Mouse (Mus musculus): Measurements from ENCODE around the gene Bcat1.
"Not testable (repeated sequence)": the region's sequence is repeated elsewhere in the genome, so short reads cannot be mapped to it uniquely, and the experiment has no call there.

Bcat1 gene

GRCm38 (mm10) chr6:145093038-145093622 is 17.1 kb upstream of the Bcat1 start:
- DNase-seq (ENCODE audit: low spot score): not testable (repeated sequence)

GRCm38 (mm10) chr6:145091998-145092397 is 16.0 kb upstream of the Bcat1 start:
- no peak for DNase-seq (ENCODE audit: low spot score)

- DNase-seq (ENCODE audit: low spot score): no peak
These were observed 14.9 kb upstream of the Bcat1 start for GRCm38 (mm10) chr6:145090928-145091327.

- DNase-seq (ENCODE audit: low spot score): no peak
These were observed 14.3 kb upstream of the Bcat1 start for GRCm38 (mm10) chr6:145090201-145090863.

GRCm38 (mm10) chr6:145089373-145089772 is 13.4 kb upstream of the Bcat1 start:
- DNase-seq (ENCODE audit: low spot score): no peak

- DNase-seq (ENCODE audit: low spot score): no peak
These were observed 12.6 kb upstream of the Bcat1 start for GRCm38 (mm10) chr6:145088451-145089113.

GRCm38 (mm10) chr6:145084343-145085117 is 8.5 kb upstream of the Bcat1 start:
- no peak for DNase-seq (ENCODE audit: low spot score)

GRCm38 (mm10) chr6:145081721-145082120 is 5.7 kb upstream of the Bcat1 start:
- DNase-seq (ENCODE audit: low spot score): no peak

- no peak for DNase-seq (ENCODE audit: low spot score)
These were observed 3.2 kb upstream of the Bcat1 start for GRCm38 (mm10) chr6:145079087-145079759.

GRCm38 (mm10) chr6:145076286-145076685 is 302 bp upstream of the Bcat1 start:
- DNase-seq (ENCODE audit: low spot score): peak; percentile 48

GRCm38 (mm10) chr6:145075088-145075547 is 866 bp downstream of the Bcat1 start:
- DNase-seq (ENCODE audit: low spot score): peak; percentile 77

GRCm38 (mm10) chr6:145074461-145074860 is 1.5 kb downstream of the Bcat1 start:
- DNase-seq (ENCODE audit: low spot score): no peak

GRCm38 (mm10) chr6:145069921-145070320 is 6.1 kb downstream of the Bcat1 start:
- no peak for DNase-seq (ENCODE audit: low spot score)

GRCm38 (mm10) chr6:145069397-145069796 is 6.6 kb downstream of the Bcat1 start:
- no peak for DNase-seq (ENCODE audit: low spot score)

GRCm38 (mm10) chr6:145067679-145068078 is 8.3 kb downstream of the Bcat1 start:
- DNase-seq (ENCODE audit: low spot score): no peak

GRCm38 (mm10) chr6:145066416-145066815 is 9.6 kb downstream of the Bcat1 start:
- no peak for DNase-seq (ENCODE audit: low spot score)

- no peak for DNase-seq (ENCODE audit: low spot score)
These were observed 10.6 kb downstream of the Bcat1 start for GRCm38 (mm10) chr6:145065301-145065845.

- no peak for DNase-seq (ENCODE audit: low spot score)
These were observed 11.9 kb downstream of the Bcat1 start for GRCm38 (mm10) chr6:145064104-145064503.

- no peak for DNase-seq (ENCODE audit: low spot score)
These were observed 12.6 kb downstream of the Bcat1 start for GRCm38 (mm10) chr6:145063212-145063868.

GRCm38 (mm10) chr6:145062763-145063162 is 13.2 kb downstream of the Bcat1 start:
- DNase-seq (ENCODE audit: low spot score): peak; percentile 43

- no peak for DNase-seq (ENCODE audit: low spot score)
These were observed 14.6 kb downstream of the Bcat1 start for GRCm38 (mm10) chr6:145061361-145061760.

Data from embryo, embryonic 10 days (tissue).